Mouse (Mus musculus) adrenal gland, postnatal 10 days (tissue): ENCODE results near the gene Fgd2. TPM values are rescaled to one million over a fixed set of nuclear protein-coding genes. Genes with fewer than 3 reads are reported as not detected.
A peak's percentile ranks its signal among the peaks of the same experiment; 100 is the strongest.

ENCODE experiments used
- DNase-seq: peaks from one replicate; pipeline ENCODE4 v3.0.0; 2021; ENCODE audit warnings: mixed read lengths
- total RNA-seq, 2 experiments: library from RNA; stranded (reverse); gene quantifications; 2 replicates each; pipeline ENCODE4 v1.2.3; 2021

Fgd2 gene
- total RNA-seq, 2 experiments from 2014 or later, result 4.6 to 7.4 TPM

DNA sequence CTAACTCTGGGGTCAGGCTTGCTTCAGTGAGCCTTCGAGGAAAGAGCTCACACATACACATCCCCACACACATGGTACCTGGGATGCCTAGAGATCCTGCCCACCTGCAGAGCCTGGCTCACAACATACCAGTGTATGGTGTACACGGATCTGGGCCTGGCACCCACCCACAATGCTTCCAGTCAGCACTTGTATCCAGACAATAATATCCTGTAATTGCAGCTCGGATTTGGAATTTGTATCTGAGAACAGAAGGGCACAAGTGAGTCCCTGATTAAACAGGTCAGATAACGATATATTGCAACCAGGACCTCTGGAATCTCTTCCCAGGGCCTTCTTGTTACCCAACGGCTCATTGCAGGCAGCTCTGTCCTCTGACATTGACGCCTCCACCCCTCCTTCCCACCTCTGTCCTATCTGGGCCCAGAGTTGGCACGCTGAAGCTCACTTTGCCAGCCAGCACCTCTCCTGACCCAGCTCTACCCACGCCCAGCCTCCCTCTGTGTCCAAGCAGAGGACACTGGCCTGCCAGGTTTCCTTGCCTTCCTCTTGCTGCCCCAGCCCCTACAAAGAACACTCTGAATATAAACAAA is 62.3 kb downstream of the Fgd2 start:
- DNase-seq, result peak; percentile 74

DNA sequence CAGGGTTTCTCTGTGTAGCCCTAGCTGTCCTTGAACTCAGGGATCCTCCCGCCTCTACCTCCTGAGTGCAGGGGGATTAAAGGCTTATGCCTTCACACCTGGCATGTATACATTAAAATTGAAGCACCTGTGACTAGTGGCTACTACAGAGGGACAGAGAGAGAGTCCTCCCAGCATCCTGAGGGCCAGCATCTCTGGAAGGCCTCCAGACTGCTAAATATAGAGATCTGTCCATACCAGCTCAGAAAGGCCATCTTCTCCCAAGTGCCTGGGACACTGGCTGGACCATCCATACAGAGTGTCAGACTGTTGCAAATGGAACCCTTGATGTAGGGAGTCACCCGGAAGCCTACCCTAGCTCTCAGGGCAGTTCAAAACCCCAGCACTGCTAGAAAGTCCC is 63.3 kb downstream of the Fgd2 start:
- no peak for DNase-seq

DNA sequence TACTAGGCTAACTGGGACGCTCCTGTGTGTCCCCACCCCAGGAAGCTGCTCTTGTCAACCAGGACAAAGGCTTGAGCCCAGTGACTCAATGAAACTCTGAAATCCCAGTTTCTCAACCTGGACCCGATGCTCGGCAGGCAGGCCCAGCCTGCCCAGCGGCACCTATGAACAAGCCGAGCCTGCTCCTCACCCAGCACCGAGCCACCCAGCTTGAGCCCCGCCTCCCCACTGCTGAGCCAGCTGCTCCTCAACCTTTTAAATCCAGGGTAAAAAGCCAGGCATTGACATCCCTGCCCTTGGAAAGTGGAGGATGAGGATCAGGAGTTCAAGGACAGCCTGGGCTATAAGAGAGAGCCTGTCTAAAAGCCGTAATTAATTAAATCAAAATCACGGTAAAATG is 64.6 kb downstream of the Fgd2 start:
- DNase-seq, result no peak

DNA sequence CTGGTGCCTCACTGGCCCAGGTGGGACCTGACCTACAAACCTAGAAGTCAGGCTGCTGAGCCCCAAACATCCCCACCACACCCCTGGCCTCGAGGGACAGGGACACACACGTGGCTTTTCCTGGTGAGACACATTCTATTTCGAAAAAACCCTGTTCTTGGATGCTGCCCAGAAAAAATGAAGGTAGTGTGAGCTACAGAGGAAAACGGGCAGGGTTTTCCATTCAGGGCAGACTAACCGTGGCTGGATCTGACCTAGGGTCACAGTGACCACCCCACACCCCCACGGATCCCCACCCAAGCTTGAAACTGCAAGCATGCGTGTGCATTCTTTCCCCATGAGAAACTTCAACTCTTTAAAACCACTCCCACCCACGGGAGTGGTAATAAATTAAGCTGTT is 67.5 kb downstream of the Fgd2 start:
- DNase-seq, result peak; percentile 63

DNA sequence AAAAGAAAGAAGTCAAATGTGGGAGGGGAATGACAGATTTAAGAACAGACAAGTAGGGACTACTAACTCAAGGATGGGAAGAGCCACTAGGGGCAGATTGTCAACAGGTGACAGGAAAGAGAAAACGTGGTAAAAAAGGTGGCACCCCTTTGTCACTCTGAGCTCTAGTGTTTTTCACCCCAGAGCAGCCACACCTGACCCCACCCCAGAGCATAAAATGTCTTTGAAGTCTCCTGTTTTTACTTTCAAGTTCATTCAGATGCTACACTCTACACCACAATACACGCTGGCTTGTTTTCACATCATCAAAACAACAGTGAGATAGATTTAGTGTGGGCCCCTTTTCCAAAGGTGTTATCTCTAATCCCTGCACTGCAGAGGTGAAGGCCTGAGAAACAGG is 68.1 kb downstream of the Fgd2 start:
- DNase-seq, result no peak

Other genes with a start within 250 kb of the Fgd2 start
- 1 to 10 TPM in 1 of 2 experiments, under 1 TPM in 1; 0.66 to 1.4 TPM for gene Rab44, start 246.8 kb upstream of the Fgd2 start, total RNA-seq
- 1 to 10 TPM; 1.0 to 1.6 TPM for gene Cpne5, start 122.7 kb upstream of the Fgd2 start, total RNA-seq
- 10 to 100 TPM; 24.6 to 27.9 TPM for gene Ppil1, start 96.7 kb upstream of the Fgd2 start, total RNA-seq
- gene BC004004, start 92.1 kb upstream of the Fgd2 start, total RNA-seq, result 100 to 1,000 TPM; 158 to 160 TPM
- gene Pi16, start 43.2 kb upstream of the Fgd2 start, total RNA-seq, result 10 to 100 TPM; 24.5 to 26.1 TPM
- gene Mtch1, start 13.0 kb upstream of the Fgd2 start, total RNA-seq, result 100 to 1,000 TPM; 330 to 395 TPM
- 100 to 1,000 TPM in 1 of 2 experiments, 10 to 100 TPM in 1; 73.4 to 104 TPM for gene Pim1, start 129.8 kb downstream of the Fgd2 start, total RNA-seq
- gene Gm17657, start 188.7 kb downstream of the Fgd2 start, total RNA-seq, result not detected
- 10 to 100 TPM; 19.7 to 20.3 TPM for gene Tbc1d22b, start 188.9 kb downstream of the Fgd2 start, total RNA-seq
- not detected for gene Tmem217, start 191.5 kb downstream of the Fgd2 start, total RNA-seq